Mouse (Mus musculus) brain, adult 2 months (tissue): ENCODE measurements at regions not wholly inside any gene's neighbourhood (a gene's known extent, or its start where the extent isn't known, plus 50 kb on each side); places are given as distances from the start of the nearest gene placed in this dataset.

Source experiments
- DNase-seq: peaks from one replicate; pipeline ENCODE4 v3.0.0; 2011; ENCODE audit warnings: low read depth, low spot score

DNA sequence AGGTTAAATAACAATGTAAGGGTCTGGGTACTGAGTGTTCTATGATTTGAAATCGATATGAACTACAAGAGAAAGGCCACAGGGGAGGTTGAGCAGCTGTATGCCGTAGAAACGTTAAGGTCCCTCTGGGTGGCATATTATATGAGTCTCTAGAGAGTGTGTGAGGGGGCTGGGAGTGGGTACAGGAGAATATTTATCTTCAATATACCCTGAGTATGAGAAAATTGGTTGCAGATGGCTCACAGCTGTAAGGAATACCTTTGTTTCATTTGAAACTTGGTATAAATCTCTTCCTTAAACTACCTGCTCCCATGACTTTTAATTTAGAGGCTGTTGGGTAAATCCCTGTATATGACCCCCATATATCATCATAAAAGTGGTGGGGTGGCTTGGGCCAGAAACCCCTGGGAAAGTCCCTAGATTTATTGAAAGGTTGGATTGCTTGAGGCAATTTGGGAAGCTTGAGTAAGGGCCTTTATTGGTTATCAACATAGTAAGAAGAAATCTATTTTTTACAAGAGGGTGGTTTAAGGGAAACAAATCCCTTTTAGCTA lies 128.7 kb upstream of the Prkg2 start:
- no peak for DNase-seq

DNA sequence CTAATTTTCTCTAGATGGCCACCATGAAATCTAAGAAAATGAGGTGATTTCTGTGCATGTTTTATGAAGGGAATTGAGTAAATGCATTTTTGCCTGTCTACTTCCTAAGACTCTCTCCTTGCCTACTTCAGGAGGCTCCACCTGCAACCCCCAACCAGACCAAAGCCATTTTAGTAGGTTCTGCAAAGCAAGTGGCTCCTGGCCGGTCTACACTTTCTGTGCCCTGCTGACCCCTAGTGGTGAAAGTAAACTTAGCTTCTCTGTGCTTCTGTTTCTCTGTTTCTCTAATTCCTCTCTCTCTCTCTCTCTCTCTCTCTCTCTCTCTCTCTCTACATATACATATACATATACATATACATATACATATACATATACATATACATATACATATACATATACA lies 120.8 kb upstream of the Prkg2 start:
- peak; percentile 71 for DNase-seq

DNA sequence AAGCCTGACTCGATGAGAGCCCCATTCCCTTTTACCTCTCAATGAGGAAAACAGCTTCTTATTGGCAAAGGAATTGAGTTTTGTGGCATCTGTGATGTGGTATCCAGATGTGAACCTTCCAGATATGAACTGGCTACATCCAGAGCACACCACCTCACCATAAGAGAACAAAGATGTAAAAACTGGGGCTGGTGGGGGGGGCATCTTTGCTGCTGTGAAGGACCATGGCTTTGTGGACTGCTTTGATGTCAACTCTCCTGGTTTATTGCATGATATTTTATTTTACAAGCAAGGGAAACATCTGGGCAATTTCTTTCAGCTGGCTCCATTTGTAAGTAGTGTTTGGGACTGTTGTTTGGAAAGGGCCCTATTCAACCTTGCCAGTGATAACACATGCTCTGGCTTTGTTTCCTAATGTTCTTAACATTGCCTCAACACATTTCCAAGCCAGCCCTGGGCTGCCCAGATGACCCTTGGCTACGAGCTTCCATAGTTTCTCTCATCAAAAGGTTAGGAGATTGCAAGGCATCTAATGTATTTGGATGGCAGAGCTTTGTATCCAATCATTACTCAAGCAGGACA lies 116.2 kb upstream of the Prkg2 start:
- DNase-seq: no peak

GRCm38 (mm10) chr5:99152299-99152698 lies 115.1 kb upstream of the Prkg2 start:
- no peak for DNase-seq

DNA sequence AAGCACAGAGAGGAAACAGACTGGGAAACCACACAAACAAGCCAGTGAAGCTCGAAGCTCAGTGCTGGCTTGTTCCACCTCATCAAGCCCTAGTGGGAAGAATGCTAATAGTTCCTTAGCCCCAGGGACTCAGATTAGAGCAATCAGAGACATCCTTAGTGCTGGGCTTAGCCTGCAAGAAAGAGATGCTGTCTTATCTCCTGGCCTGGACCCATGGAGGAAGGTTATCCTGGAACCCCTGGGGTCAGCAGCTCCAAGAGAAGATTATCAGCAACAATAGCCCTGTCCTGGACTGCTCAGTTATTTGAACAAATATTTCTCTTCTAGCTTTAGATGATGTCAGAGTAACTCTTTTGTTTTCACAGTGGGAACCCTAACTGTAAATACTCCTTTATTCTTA lies 112.8 kb upstream of the Prkg2 start:
- DNase-seq: no peak

DNA sequence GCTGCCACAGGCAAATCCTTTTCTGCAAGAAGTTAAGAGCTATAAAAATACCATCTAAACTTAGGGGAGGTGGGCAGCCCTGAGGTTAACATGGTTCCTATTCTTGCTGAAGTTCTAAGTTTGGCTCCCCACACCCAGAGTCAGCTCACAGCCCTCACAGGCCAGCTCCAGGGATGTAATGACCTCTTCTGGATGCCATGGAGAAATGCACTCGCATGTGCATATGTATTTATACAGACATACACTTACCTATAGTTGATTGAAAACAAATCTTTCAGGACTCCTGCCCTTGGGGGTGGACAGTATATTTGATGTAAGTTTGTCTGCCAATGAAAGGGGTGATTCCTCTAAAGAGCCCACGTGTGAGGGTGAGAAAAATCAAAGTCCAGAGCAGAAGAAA lies 95.5 kb upstream of the Prkg2 start:
- DNase-seq: no peak

DNA sequence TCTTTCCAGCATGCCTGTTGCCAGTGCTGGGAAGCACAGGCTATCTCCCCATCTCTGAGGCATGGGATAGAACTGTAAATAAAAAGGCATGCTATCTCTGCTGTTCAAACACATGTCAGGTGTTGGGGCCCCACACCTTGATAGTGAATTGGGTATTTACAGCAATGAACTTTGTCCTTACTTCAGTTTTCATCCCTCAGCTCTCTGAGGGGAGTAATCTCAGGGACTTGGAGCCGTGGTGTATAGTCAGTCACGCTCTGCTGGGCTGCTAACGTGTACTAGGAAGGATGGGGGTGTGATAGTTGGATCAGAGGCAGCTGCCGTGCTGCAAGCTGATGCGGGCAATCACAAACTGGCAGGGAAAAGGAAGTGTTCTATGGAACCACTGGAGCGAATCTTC lies 91.5 kb upstream of the Prkg2 start:
- peak; percentile 55 for DNase-seq

GRCm38 (mm10) chr5:99125418-99125817 lies 88.3 kb upstream of the Prkg2 start:
- peak; percentile 15 for DNase-seq

GRCm38 (mm10) chr5:99111755-99112154 lies 74.6 kb upstream of the Prkg2 start:
- no peak for DNase-seq

- DNase-seq: no peak
Measured at GRCm38 (mm10) chr5:99111235-99111634, 74.1 kb upstream of the Prkg2 start.

- DNase-seq: no peak
Measured at GRCm38 (mm10) chr5:99099727-99100116, 62.6 kb upstream of the Prkg2 start.

- no peak for DNase-seq
Measured at GRCm38 (mm10) chr5:99099014-99099726, 62.0 kb upstream of the Prkg2 start.
